Mouse (Mus musculus) MEL (cell line): ENCODE results near the gene 4930442H23Rik. TPM values are rescaled to one million over a fixed set of nuclear protein-coding genes. Genes with fewer than 3 reads are reported as not detected.

Experiments
- DNase-seq: peaks from one replicate; pipeline ENCODE4 v3.0.0; 2011; ENCODE audit warnings: low read depth, low spot score
- H3K27ac ChIP-seq: 2 replicates; pipeline ENCODE4 v1.5.1; 2012; ENCODE audit warnings: low read depth, mild to moderate bottlenecking, control low read depth, low read length, moderate library complexity; ENCODE audit not compliant: control insufficient read depth
- H3K27me3 ChIP-seq, 2 experiments: fragments of 150-350 bp in 1 of 2; sonication (generic) in 1 of 2; 2 replicates each; pipeline ENCODE4 v1.6.1; 2012; ENCODE audit warnings: low read length in 2 of 2, mild to moderate bottlenecking in 2 of 2, improper control_type of control experiment in 1 of 2, moderate library complexity in 1 of 2; ENCODE audit not compliant: insufficient read depth in 2 of 2, control insufficient read depth in 1 of 2
- H3K36me3 ChIP-seq, 2 experiments: 2 replicates each; pipeline ENCODE4 v1.6.1; 2012 to 2014; ENCODE audit warnings: low read length in 2 of 2, improper control_type of control experiment in 1 of 2, inconsistent platforms in 1 of 2, mild to moderate bottlenecking in 1 of 2; ENCODE audit not compliant: insufficient read depth in 2 of 2, control insufficient read depth in 1 of 2
- H3K4me1 ChIP-seq, 2 experiments: fragments of 150-350 bp in 1 of 2; sonication (generic) in 1 of 2; 2 replicates each; pipeline ENCODE4 v1.6.1; 2012; ENCODE audit warnings: low read length in 2 of 2, improper control_type of control experiment in 1 of 2, mild to moderate bottlenecking in 1 of 2; ENCODE audit not compliant: insufficient read depth in 2 of 2, control insufficient read depth in 1 of 2
- H3K4me3 ChIP-seq, 2 experiments: fragments of 150-350 bp in 1 of 2; sonication (generic) in 1 of 2; 2 replicates each; pipeline ENCODE4 v1.5.1; 2012; ENCODE audit warnings: low read depth in 2 of 2, low read length in 2 of 2, mild to moderate bottlenecking in 2 of 2, moderate library complexity in 2 of 2, control low read depth in 1 of 2, improper control_type of control experiment in 1 of 2; ENCODE audit not compliant: control insufficient read depth in 1 of 2, insufficient read depth in 1 of 2
- H3K79me2 ChIP-seq: 2 replicates; pipeline ENCODE4 v1.6.1; 2012; ENCODE audit warnings: mild to moderate bottlenecking, low read length, moderate library complexity; ENCODE audit not compliant: control insufficient read depth, poor library complexity, insufficient read depth
- H3K9ac ChIP-seq: 2 replicates; pipeline ENCODE4 v1.6.1; 2012; ENCODE audit warnings: low read depth, mild to moderate bottlenecking, control low read depth, low read length, moderate library complexity; ENCODE audit not compliant: control insufficient read depth, poor library complexity, severe bottlenecking
- H3K9me3 ChIP-seq: fragments of 150-350 bp; sonication (generic); replicated peaks from 2 replicates; pipeline ENCODE4 v1.6.1; 2012; ENCODE audit warnings: mild to moderate bottlenecking, low read length, improper control_type of control experiment, moderate library complexity; ENCODE audit not compliant: insufficient read depth
- BHLHE40 ChIP-seq: IDR thresholded peaks from 2 replicates; pipeline ENCODE4 v1.6.1; 2012; ENCODE audit warnings: low read depth, mild to moderate bottlenecking, inconsistent platforms, low read length, improper control_type of control experiment, borderline replicate concordance
- CHD1 ChIP-seq: IDR thresholded peaks from 2 replicates; pipeline ENCODE4 v1.6.1; 2012; ENCODE audit warnings: low read depth, mild to moderate bottlenecking, inconsistent platforms, low read length, improper control_type of control experiment
- CHD2 ChIP-seq: IDR thresholded peaks from 2 replicates; pipeline ENCODE4 v1.6.1; 2011; ENCODE audit warnings: low read length, improper control_type of control experiment
- CTCF ChIP-seq, 3 experiments: IDR thresholded peaks in 2 of 3; conservative IDR thresholded peaks in 1 of 3; 2 replicates each; pipeline ENCODE4 v1.5.1; 2011 to 2012; ENCODE audit warnings: low read length in 3 of 3, low read depth in 2 of 3, mild to moderate bottlenecking in 2 of 3, improper control_type of control experiment in 1 of 3, inconsistent platforms in 1 of 3, mixed read lengths in 1 of 3, moderate library complexity in 1 of 3; ENCODE audit not compliant: control insufficient read depth in 1 of 3, insufficient read depth in 1 of 3, poor library complexity in 1 of 3, severe bottlenecking in 1 of 3
- E2F4 ChIP-seq: IDR thresholded peaks from 2 replicates; pipeline ENCODE4 v1.6.1; 2011; ENCODE audit warnings: low read depth, low read length, improper control_type of control experiment, borderline replicate concordance
- ELF1 ChIP-seq: IDR thresholded peaks from 2 replicates; pipeline ENCODE4 v1.6.1; 2014; ENCODE audit warnings: low read depth, mild to moderate bottlenecking, inconsistent platforms, low read length, improper control_type of control experiment, moderate library complexity
- EP300 ChIP-seq, 2 experiments: IDR thresholded peaks; 2 replicates each; pipeline ENCODE4 v1.6.1; 2011; ENCODE audit warnings: improper control_type of control experiment in 2 of 2, low read length in 2 of 2, low read depth in 1 of 2, mild to moderate bottlenecking in 1 of 2
- ETS1 ChIP-seq: IDR thresholded peaks from 2 replicates; pipeline ENCODE4 v1.6.1; 2012; ENCODE audit warnings: low read depth, mild to moderate bottlenecking, inconsistent platforms, low read length, improper control_type of control experiment, moderate library complexity
- GATA1 ChIP-seq: IDR thresholded peaks from 2 replicates; pipeline ENCODE4 v1.6.1; 2011; ENCODE audit warnings: low read depth, low read length, improper control_type of control experiment
- HCFC1 ChIP-seq: IDR thresholded peaks from 2 replicates; pipeline ENCODE4 v1.6.1; 2012; ENCODE audit warnings: low read depth, mild to moderate bottlenecking, inconsistent platforms, low read length, improper control_type of control experiment, moderate library complexity
- JUND ChIP-seq: IDR thresholded peaks from 2 replicates; pipeline ENCODE4 v1.6.1; 2011; ENCODE audit warnings: low read depth, mild to moderate bottlenecking, improper control_type of control experiment, low read length
- KAT2A ChIP-seq: conservative IDR thresholded peaks from 2 replicates; pipeline ENCODE4 v1.6.1; 2012; ENCODE audit warnings: low read depth, low read length, improper control_type of control experiment, inconsistent platforms
- MAFK ChIP-seq: IDR thresholded peaks from 2 replicates; pipeline ENCODE4 v1.6.1; 2011; ENCODE audit warnings: low read depth, mild to moderate bottlenecking, low read length, improper control_type of control experiment, borderline replicate concordance
- MAX ChIP-seq: IDR thresholded peaks from 2 replicates; pipeline ENCODE4 v1.6.1; 2011; ENCODE audit warnings: low read length, improper control_type of control experiment
- MEF2A ChIP-seq: IDR thresholded peaks from 2 replicates; pipeline ENCODE4 v1.6.1; 2014; ENCODE audit warnings: low read depth, mild to moderate bottlenecking, inconsistent platforms, low read length, improper control_type of control experiment; ENCODE audit not compliant: poor library complexity, insufficient replicate concordance, severe bottlenecking; ENCODE audit errors: extremely low read depth
- MXI1 ChIP-seq: IDR thresholded peaks from 2 replicates; pipeline ENCODE4 v1.6.1; 2011; ENCODE audit warnings: mild to moderate bottlenecking, low read depth, low read length, improper control_type of control experiment
- MYB ChIP-seq: IDR thresholded peaks from 2 replicates; pipeline ENCODE4 v1.6.1; 2011; ENCODE audit warnings: mild to moderate bottlenecking, low read depth, low read length, improper control_type of control experiment
- MYC ChIP-seq: IDR thresholded peaks from 2 replicates; pipeline ENCODE4 v1.6.1; 2011; ENCODE audit warnings: low read depth, mild to moderate bottlenecking, low read length, improper control_type of control experiment, moderate library complexity
- NELFE ChIP-seq: IDR thresholded peaks from 2 replicates; pipeline ENCODE4 v1.6.1; 2011; ENCODE audit warnings: low read depth, low read length, improper control_type of control experiment
- POLR2A ChIP-seq, 2 experiments: IDR thresholded peaks; 2 replicates each; pipeline ENCODE4 v1.6.1; 2011 to 2012; ENCODE audit warnings: low read length in 2 of 2, mild to moderate bottlenecking in 2 of 2, control low read depth in 1 of 2, improper control_type of control experiment in 1 of 2, low read depth in 1 of 2, moderate library complexity in 1 of 2; ENCODE audit not compliant: control insufficient read depth in 1 of 2, insufficient read depth in 1 of 2, poor library complexity in 1 of 2
- POLR2AphosphoS2 ChIP-seq: IDR thresholded peaks from 2 replicates; pipeline ENCODE4 v1.6.1; 2011; ENCODE audit warnings: low read length, improper control_type of control experiment
- RAD21 ChIP-seq: IDR thresholded peaks from 2 replicates; pipeline ENCODE4 v1.6.1; 2011; ENCODE audit warnings: mild to moderate bottlenecking, low read depth, low read length, improper control_type of control experiment
- RCOR1 ChIP-seq: IDR thresholded peaks from 2 replicates; pipeline ENCODE4 v1.6.1; 2012; ENCODE audit warnings: low read depth, mild to moderate bottlenecking, inconsistent platforms, low read length, improper control_type of control experiment
- SIN3A ChIP-seq: IDR thresholded peaks from 2 replicates; pipeline ENCODE4 v1.6.1; 2012; ENCODE audit warnings: low read length, improper control_type of control experiment, inconsistent platforms
- SMC3 ChIP-seq: IDR thresholded peaks from 2 replicates; pipeline ENCODE4 v1.6.1; 2011; ENCODE audit warnings: low read depth, low read length, improper control_type of control experiment
- TAL1 ChIP-seq: IDR thresholded peaks from 2 replicates; pipeline ENCODE4 v1.6.1; 2012; ENCODE audit warnings: mild to moderate bottlenecking, inconsistent platforms, low read length, moderate library complexity, mixed read lengths
- TBP ChIP-seq: IDR thresholded peaks from 2 replicates; pipeline ENCODE4 v1.8.0; 2011; ENCODE audit warnings: low read depth, low read length, improper control_type of control experiment
- TCF12 ChIP-seq: IDR thresholded peaks from 2 replicates; pipeline ENCODE4 v1.6.1; 2014; ENCODE audit warnings: low read depth, mild to moderate bottlenecking, inconsistent platforms, low read length, improper control_type of control experiment, moderate library complexity
- UBTF ChIP-seq: IDR thresholded peaks from 2 replicates; pipeline ENCODE4 v1.6.1; 2012; ENCODE audit warnings: low read depth, mild to moderate bottlenecking, inconsistent platforms, low read length, improper control_type of control experiment, moderate library complexity, borderline replicate concordance; ENCODE audit not compliant: insufficient read depth
- USF1 ChIP-seq: IDR thresholded peaks from 2 replicates; pipeline ENCODE4 v1.6.1; 2014; ENCODE audit warnings: low read depth, mild to moderate bottlenecking, inconsistent platforms, low read length, improper control_type of control experiment, moderate library complexity
- USF2 ChIP-seq, 2 experiments: IDR thresholded peaks; 2 replicates each; pipeline ENCODE4 v1.6.1; 2011 to 2012; ENCODE audit warnings: improper control_type of control experiment in 2 of 2, low read length in 2 of 2, borderline replicate concordance in 1 of 2, inconsistent platforms in 1 of 2, low read depth in 1 of 2, mild to moderate bottlenecking in 1 of 2; ENCODE audit not compliant: insufficient read depth in 1 of 2
- ZC3H11A ChIP-seq: IDR thresholded peaks from 2 replicates; pipeline ENCODE4 v1.6.1; 2012; ENCODE audit warnings: low read depth, mild to moderate bottlenecking, inconsistent platforms, low read length, improper control_type of control experiment
- ZKSCAN1 ChIP-seq: IDR thresholded peaks from 2 replicates; pipeline ENCODE4 v1.6.1; 2012; ENCODE audit warnings: low read depth, mild to moderate bottlenecking, inconsistent platforms, low read length, improper control_type of control experiment, moderate library complexity
- ZMIZ1 ChIP-seq: IDR thresholded peaks from 2 replicates; pipeline ENCODE4 v1.6.1; 2012; ENCODE audit warnings: low read depth, mild to moderate bottlenecking, inconsistent platforms, low read length, improper control_type of control experiment, moderate library complexity
- ZNF384 ChIP-seq: IDR thresholded peaks from 2 replicates; pipeline ENCODE4 v1.6.1; 2012; ENCODE audit warnings: low read depth, mild to moderate bottlenecking, inconsistent platforms, low read length, improper control_type of control experiment
- polyA plus RNA-seq, 2 experiments: library from polyadenylated mRNA; stranded (reverse) in 1 of 2; unstranded in 1 of 2; fragments of >175 nt in 1 of 2; fragments of >200 nt in 1 of 2; gene quantifications; 2 replicates each; pipeline versions ENCODE4 v1.2.1 to v1.2.4; 2012; ENCODE audit warnings: low replicate concordance in 2 of 2, low read depth in 1 of 2; ENCODE audit not compliant: insufficient read length in 2 of 2, insufficient read depth in 1 of 2, missing spikeins in 1 of 2
- total RNA-seq: library from RNA; depleted of rRNA; stranded (reverse); fragments of 300-350 nt; gene quantifications from 2 replicates; pipeline ENCODE4 v1.2.3, GENCODE M21; 2012

The 4930442H23Rik gene
- total and polyA plus RNA-seq, 3 experiments: 0.31 to 0.42 TPM; not detected in 1

GRCm38 (mm10) chr10:81134966-81135681 lies 48.5 kb downstream of the 4930442H23Rik start, which contains the start of gene Zbtb7a:
TSS of gene Zbtb7a (plus strand) at chr10:81135220.
- Histone ChIP-seq H3K27me3 (no peaks in the 10 kb centered on the region), H3K79me2 (peaks cover 34% of the 10 kb centered on the region), H3K36me3 (peaks cover 0 to 12% of the 10 kb centered on the region in 2 experiments; a peak in 2 of 4 replicates), H3K4me1 (peaks cover 3 to 13% of the 10 kb centered on the region in 2 experiments; a peak in 3 of 4 replicates), H3K9me3 (no peaks in the 10 kb centered on the region), H3K9ac (peak within 1 kb of the TSS; percentile 95), H3K4me3 (peak within 1 kb of the TSS; percentile 88 to 97), H3K27ac (peak within 1 kb of the TSS; percentile 96)
- peak; percentile 80 for DNase-seq
- no peak for TF ChIP-seq JUND
- peak; percentile 43; the same call in 1 of the 2 replicates for TF ChIP-seq NELFE
- peak; percentile 12; the same call in 1 of the 2 replicates for TF ChIP-seq ZMIZ1
- no peak for TF ChIP-seq MAX
- TF ChIP-seq USF1: no peak
- TF ChIP-seq MAFK: no peak
- TF ChIP-seq SMC3: no peak
- TF ChIP-seq RAD21: no peak
- no peak for TF ChIP-seq CHD2
- no peak for TF ChIP-seq CHD1
- TF ChIP-seq CTCF (IDR thresholded peaks at IDR 0.05 in 2 of 3, conservative IDR thresholded peaks at IDR 0.05 in 1 of 3; ENCODE audit: control insufficient read depth in 1 of 3, insufficient read depth in 1 of 3, low read depth in 2 of 3, low read length in 3 of 3, poor library complexity in 1 of 3, severe bottlenecking in 1 of 3): no peak
- TF ChIP-seq TCF12: peak; percentile 50; the same call in 1 of the 2 replicates
- TF ChIP-seq ZKSCAN1: no peak
- peak; percentile 36; the same call in 1 of the 2 replicates for TF ChIP-seq TAL1
- peak; percentile 97 for TF ChIP-seq TBP
- peak; percentile 54 for TF ChIP-seq ZNF384
- TF ChIP-seq UBTF: peak; percentile 100
- TF ChIP-seq MYB: no peak; the same call in 1 of the 2 replicates
- 0 out of 2 replicates have a peak, but pooled peaks have one; percentile 9 for TF ChIP-seq HCFC1
- TF ChIP-seq KAT2A: no peak
- TF ChIP-seq RCOR1: peak; percentile 23; the same call in 1 of the 2 replicates
- no peak; a peak in 1 of 4 replicates for TF ChIP-seq EP300 (IDR thresholded peaks at IDR 0.05; ENCODE audit: low read depth in 1 of 2, low read length in 2 of 2)
- 0 out of 4 replicates have a peak, but pooled peaks of 1 of the 2 experiments have one; percentile 14 for TF ChIP-seq POLR2A (IDR thresholded peaks at IDR 0.05; ENCODE audit: control insufficient read depth in 1 of 2, insufficient read depth in 1 of 2, low read depth in 1 of 2, low read length in 2 of 2, poor library complexity in 1 of 2)
- TF ChIP-seq GATA1: no peak
- TF ChIP-seq MEF2A: no peak
- TF ChIP-seq USF2 (IDR thresholded peaks at IDR 0.05; ENCODE audit: borderline replicate concordance in 1 of 2, insufficient read depth in 1 of 2, low read depth in 1 of 2, low read length in 2 of 2): no peak
- no peak; the same call in none of the 2 replicates for TF ChIP-seq SIN3A
- no peak for TF ChIP-seq POLR2AphosphoS2
- TF ChIP-seq ETS1: no peak
- TF ChIP-seq ELF1: peak; percentile 25; the same call in 1 of the 2 replicates
- no peak; the same call in none of the 2 replicates for TF ChIP-seq MXI1
- no peak for TF ChIP-seq BHLHE40
- no peak for TF ChIP-seq ZC3H11A
- TF ChIP-seq MYC: no peak
- TF ChIP-seq E2F4: no peak
